Mouse (Mus musculus) erythroblast, embryonic 14.5 days (primary cell): ENCODE data around the gene Paqr8.

Experiments
- GATA1 ChIP-seq: IDR thresholded peaks from 2 replicates; pipeline ENCODE4 v1.6.1; 2012; ENCODE audit warnings: low read length, inconsistent platforms, mixed read lengths
- TAL1 ChIP-seq: IDR thresholded peaks from 3 replicates; pipeline ENCODE4 v1.6.1; 2012; ENCODE audit warnings: low read length, inconsistent platforms, mixed read lengths

DNA sequence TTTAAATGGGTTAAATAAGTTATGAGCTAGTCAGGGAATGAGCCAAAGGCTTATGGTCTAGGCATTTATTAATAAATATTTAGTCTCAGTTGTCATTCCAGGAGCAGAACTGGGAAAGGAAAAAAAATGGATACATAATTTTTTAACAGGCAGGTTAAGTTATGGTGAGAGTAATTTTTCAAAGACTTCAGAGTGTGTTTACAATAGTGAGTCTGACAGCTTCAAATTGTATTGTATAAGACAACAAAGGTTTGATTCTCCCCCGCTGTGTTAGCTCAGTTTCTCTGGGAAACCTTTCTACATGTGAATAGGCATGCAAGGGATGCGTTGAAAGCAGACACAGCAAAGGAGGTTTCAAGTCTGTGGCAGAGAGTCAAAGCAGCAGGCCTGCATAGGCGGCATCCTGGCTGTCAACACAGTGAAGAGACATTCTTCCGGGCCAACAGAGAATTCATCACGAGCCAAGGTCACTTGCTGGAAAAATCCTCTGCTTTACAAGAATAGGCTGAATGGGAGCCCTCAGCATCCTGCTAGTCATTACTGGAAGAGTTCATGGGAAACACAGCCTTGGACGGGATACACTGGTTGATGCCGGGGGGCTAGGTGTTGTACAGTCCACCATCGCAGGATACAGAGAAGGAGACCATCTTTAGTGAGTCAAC is 23.0 kb upstream of the Paqr8 start:
- TF ChIP-seq GATA1 (no peak), TAL1 (no peak)
